Mouse (Mus musculus) liver, embryonic 14.5 days (tissue): ENCODE results near the gene Ywhab. TPM values are rescaled to one million over a fixed set of nuclear protein-coding genes. Genes with fewer than 3 reads are reported as not detected.
A peak's percentile ranks its signal among the peaks of the same experiment; 100 is the strongest.

ENCODE experiments used
- ATAC-seq: fragments of 200-750 bp; cut with Nextera tagmentation; 2 replicates; pipeline ENCODE4 v1.8.0; 2017; ENCODE audit warnings: moderate number of reproducible peaks, mild to moderate bottlenecking, moderate library complexity; ENCODE audit not compliant: insufficient read depth
- DNase-seq, 3 experiments: peaks; one replicate each; pipeline ENCODE4 v3.0.0-alpha.2; 2012 to 2013; ENCODE audit warnings: low read depth in 3 of 3, low spot score in 3 of 3
- H3K27ac ChIP-seq: fragments of 300-500 bp; sonication (generic); 2 replicates; pipeline ENCODE4 v1.5.1; 2014; ENCODE audit warnings: moderate library complexity, mild to moderate bottlenecking, control low read depth, inconsistent platforms
- H3K27me3 ChIP-seq: fragments of 300-500 bp; sonication (generic); 2 replicates; pipeline ENCODE4 v1.6.1; 2014; ENCODE audit warnings: mild to moderate bottlenecking, low read length, moderate library complexity; ENCODE audit not compliant: control insufficient read depth, insufficient read depth
- H3K36me3 ChIP-seq: fragments of 300-500 bp; sonication (generic); replicated peaks from 2 replicates; pipeline ENCODE4 v1.6.1; 2014; ENCODE audit warnings: low read depth; ENCODE audit not compliant: control insufficient read depth, insufficient read depth
- H3K4me1 ChIP-seq, 2 experiments: fragments of 200-500 bp in 1 of 2; fragments of 300-500 bp in 1 of 2; sonication (generic) in 1 of 2; replicated peaks; 2 replicates each; pipeline ENCODE4 v1.6.1; 2012 to 2014; ENCODE audit warnings: antibody characterized with exemption in 1 of 2, inconsistent platforms in 1 of 2, low read length in 1 of 2; ENCODE audit not compliant: control insufficient read depth in 2 of 2, insufficient read depth in 2 of 2
- H3K4me2 ChIP-seq: fragments of 300-500 bp; sonication (generic); 2 replicates; pipeline ENCODE4 v1.6.1; 2014; ENCODE audit warnings: low read depth, mild to moderate bottlenecking, control low read depth, moderate library complexity
- H3K4me3 ChIP-seq, 2 experiments: fragments of 200-500 bp in 1 of 2; fragments of 300-500 bp in 1 of 2; sonication (generic) in 1 of 2; 2 replicates each; pipeline ENCODE4 v1.5.1; 2012 to 2014; ENCODE audit warnings: low read depth in 2 of 2, low read length in 2 of 2, mild to moderate bottlenecking in 2 of 2, control low read depth in 1 of 2, inconsistent platforms in 1 of 2, moderate library complexity in 1 of 2; ENCODE audit not compliant: insufficient read depth in 1 of 2
- H3K9ac ChIP-seq: fragments of 300-500 bp; sonication (generic); replicated peaks from 2 replicates; pipeline ENCODE4 v1.6.1; 2014; ENCODE audit warnings: mild to moderate bottlenecking, control low read depth, moderate library complexity
- H3K9me3 ChIP-seq: fragments of 300-500 bp; sonication (generic); 2 replicates; pipeline ENCODE4 v1.6.1; 2016; ENCODE audit warnings: low read length, mixed read lengths; ENCODE audit not compliant: control insufficient read depth
- CTCF ChIP-seq: IDR thresholded peaks from 2 replicates; pipeline ENCODE4 v1.5.1; 2016; ENCODE audit warnings: antibody characterized with exemption, low read depth, control low read depth
- EP300 ChIP-seq: IDR thresholded peaks from 2 replicates; pipeline ENCODE4 v1.6.1; 2016; ENCODE audit warnings: antibody characterized with exemption, low read depth
- WGBS: fragments of 180-500 bp; shearing (Covaris S2); extraction: QIAGEN DNeasy Blood & Tissue Kit; methylation state at CpG from one replicate; pipeline ENCODE4 v1.1.7; 2014; ENCODE audit not compliant: insufficient replicate concordance; 5-methylcytosine and 5-hydroxymethylcytosine counted together
- polyA plus RNA-seq, 2 experiments: library from polyadenylated mRNA; depleted of rRNA in 1 of 2; stranded (reverse) in 1 of 2; unstranded in 1 of 2; fragments of >200 nt; fragmentation: Nextera tagmentation in 1 of 2; extraction: Ambion mirVana in 1 of 2; gene quantifications; 2 replicates each; pipeline versions ENCODE4 v1.2.1 to v1.2.3; 2012 to 2014

The Ywhab gene
- polyA plus RNA-seq, 2 experiments, result 32.3 to 79.6 TPM

DNA sequence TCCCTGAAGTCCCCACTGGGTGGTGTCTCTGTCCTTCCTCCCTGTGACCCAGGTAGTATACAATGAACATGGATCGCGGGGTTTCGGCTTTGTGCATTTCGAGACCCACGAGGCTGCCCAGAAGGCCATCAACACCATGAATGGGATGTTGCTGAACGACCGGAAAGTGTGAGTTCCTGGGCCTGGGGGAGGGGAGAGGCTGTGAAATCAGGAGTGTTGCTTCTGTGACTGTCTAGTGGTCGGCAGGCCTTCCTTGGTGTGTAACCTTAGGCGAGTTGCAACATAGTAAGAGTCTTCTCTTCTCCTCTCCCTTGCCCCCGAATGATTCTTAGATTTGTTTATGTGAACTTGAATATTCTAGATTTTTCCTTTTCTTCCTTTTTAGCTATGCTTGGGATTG lies 36.4 kb downstream of the Ywhab start:
- Histone ChIP-seq H3K9ac (no peak overlapping the region), H3K27me3 (no peaks in the 10 kb centered on the region), H3K36me3 (no peaks in the 10 kb centered on the region), H3K27ac (no peak overlapping the region), H3K4me2 (no peak overlapping the region), H3K4me3 (no peak overlapping the region), H3K4me1 (no peaks in the 10 kb centered on the region), H3K9me3 (no peaks in the 10 kb centered on the region)
- 51% methylated on average over 10 of the region's 10 CpGs for WGBS
- DNase-seq (no peak), ATAC-seq (no peak)
- TF ChIP-seq CTCF (no peak), EP300 (no peak)

DNA sequence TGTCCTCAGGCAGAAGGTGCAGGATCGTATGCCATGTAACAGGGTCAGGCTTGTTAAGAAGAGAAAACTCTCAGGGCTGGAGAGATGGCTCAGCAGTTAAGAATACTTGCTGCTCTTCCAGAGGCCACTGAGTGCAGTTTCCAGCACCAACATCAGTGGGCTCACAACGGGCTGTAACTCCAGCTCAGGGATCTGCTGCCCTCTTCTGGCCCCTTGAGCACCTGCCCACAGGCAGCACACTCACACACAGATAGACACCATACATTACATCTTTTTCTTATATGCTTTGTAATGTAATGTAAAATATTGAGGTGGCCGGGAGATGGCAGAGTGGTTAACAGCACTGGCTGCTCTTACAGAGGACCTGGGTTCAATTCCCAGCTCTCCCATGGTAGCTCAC lies 38.2 kb downstream of the Ywhab start:
- DNase-seq (no peak), ATAC-seq (no peak)
- Histone ChIP-seq H3K9ac (no peak overlapping the region), H3K4me1 (no peaks in the 10 kb centered on the region), H3K4me3 (no peak overlapping the region), H3K9me3 (no peaks in the 10 kb centered on the region), H3K27me3 (no peaks in the 10 kb centered on the region), H3K4me2 (no peak overlapping the region), H3K27ac (no peak overlapping the region), H3K36me3 (no peaks in the 10 kb centered on the region)
- TF ChIP-seq EP300, result no peak
- peak; percentile 34; the same call in 1 of the 2 replicates for TF ChIP-seq CTCF
- WGBS, result 57% methylated on average over 3 of the region's 3 CpGs

DNA sequence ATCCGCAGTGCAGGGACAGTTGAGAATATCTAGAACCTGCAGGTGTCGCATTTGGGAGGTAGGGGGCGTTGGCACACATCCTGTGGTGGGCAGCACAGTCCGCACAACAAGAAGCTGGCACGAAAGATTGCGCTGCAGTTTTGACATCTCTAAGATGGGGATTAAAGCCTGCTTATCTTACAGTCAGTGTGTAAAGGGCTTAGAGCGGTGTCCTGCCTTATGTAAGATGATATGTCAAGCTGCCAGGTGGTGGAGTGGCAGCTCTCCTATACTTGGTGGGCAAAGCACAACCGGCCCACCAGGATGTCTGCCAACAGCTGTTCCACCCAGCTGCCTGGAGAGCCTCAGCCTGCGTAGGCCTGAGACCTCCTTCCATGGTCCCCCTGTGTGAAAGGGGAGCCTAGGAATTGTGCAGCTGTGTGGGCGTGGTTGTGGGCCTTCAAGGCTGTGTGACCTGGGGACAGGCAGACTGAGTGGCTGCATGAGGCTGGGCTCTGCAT lies 41.8 kb downstream of the Ywhab start:
- DNase-seq (peak in 2 of 3 experiments; percentile 7 to 17), ATAC-seq (peak; percentile 57; the same call in 1 of the 2 replicates)
- H3K9me3 ChIP-seq, result no peaks in the 10 kb centered on the region
- no peaks in the 10 kb centered on the region for H3K27me3 ChIP-seq
- H3K27ac ChIP-seq, result no peak overlapping the region
- WGBS, result 23% methylated on average over 10 of the region's 10 CpGs
- no peaks in the 10 kb centered on the region for H3K36me3 ChIP-seq
- TF ChIP-seq EP300 (peak; percentile 44), CTCF (peak; percentile 54)
- H3K4me1 ChIP-seq, result no peaks in the 10 kb centered on the region
- no peak overlapping the region for H3K4me3 ChIP-seq
- H3K4me2 ChIP-seq, result no peak overlapping the region
- H3K9ac ChIP-seq, result no peak overlapping the region

DNA sequence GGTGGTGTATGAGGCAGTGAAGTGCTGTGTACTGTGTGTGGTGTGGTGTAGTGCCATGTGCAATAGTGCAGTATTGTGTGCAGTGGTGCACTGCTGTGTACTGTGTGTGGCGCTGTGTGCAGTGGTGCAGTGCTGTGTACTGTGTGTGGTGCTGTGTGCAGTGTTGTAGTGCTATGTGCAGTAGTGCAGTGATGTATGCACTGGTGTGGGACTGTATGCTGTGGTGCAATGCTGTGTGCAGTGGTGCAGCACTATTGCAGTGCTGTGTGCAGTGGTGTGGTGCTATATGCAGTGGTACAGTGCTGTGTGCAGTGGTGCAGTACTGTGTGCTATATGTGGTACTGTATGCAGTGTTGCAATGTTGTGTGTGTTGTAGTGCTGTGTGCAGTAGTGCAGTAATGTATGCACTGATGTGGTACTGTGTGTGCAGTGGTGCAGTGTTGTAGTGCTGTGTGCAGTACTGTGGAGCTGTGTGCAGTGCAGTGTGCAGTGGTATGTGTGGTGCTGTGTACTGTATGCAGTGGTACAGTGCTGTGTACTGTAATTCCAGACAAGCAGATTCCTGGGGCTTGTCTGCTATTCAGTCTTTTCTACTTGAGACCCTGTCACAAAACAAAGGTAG lies 43.8 kb downstream of the Ywhab start:
- H3K27ac ChIP-seq, result no peak overlapping the region
- no peaks in the 10 kb centered on the region for H3K36me3 ChIP-seq
- H3K4me2 ChIP-seq, result no peak overlapping the region
- WGBS, result 68% methylated on average over 1 of the region's 1 CpGs
- H3K9ac ChIP-seq, result no peak overlapping the region
- no peaks in the 10 kb centered on the region for H3K4me1 ChIP-seq
- no peak for TF ChIP-seq EP300
- TF ChIP-seq CTCF, result no peak
- H3K9me3 ChIP-seq, result no peaks in the 10 kb centered on the region
- H3K4me3 ChIP-seq, result no peak overlapping the region
- DNase-seq, result no peak
- ATAC-seq, result peak; percentile 26
- H3K27me3 ChIP-seq, result no peaks in the 10 kb centered on the region

DNA sequence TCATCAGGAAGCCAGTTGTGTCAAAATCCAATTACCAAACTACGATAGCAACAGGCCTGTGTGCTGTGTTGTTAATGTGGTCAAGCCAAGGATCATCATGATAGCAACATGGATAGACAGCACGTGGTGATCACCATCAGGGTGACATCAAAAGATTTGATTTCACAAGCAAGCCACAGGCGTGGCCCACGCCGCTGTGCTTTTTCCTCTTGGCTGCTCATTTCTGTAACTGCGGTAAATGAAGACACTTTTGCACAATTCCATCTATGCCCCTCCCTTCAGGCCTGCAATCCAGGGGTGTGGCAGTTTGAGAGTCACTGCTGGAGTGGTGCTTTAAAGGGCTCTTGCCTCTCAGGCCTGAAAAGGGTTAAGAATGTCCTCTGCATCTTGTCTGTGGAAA lies 46.2 kb downstream of the Ywhab start:
- no peak for TF ChIP-seq EP300
- TF ChIP-seq CTCF, result no peak
- H3K4me1 ChIP-seq, result no peaks in the 10 kb centered on the region
- no peak overlapping the region for H3K9ac ChIP-seq
- no peaks in the 10 kb centered on the region for H3K36me3 ChIP-seq
- ATAC-seq (no peak), DNase-seq (peak in 2 of 3 experiments; percentile 7 to 19)
- no peaks in the 10 kb centered on the region for H3K9me3 ChIP-seq
- H3K4me3 ChIP-seq, result no peak overlapping the region
- H3K27me3 ChIP-seq, result no peaks in the 10 kb centered on the region
- H3K4me2 ChIP-seq, result no peak overlapping the region
- no peak overlapping the region for H3K27ac ChIP-seq
- 63% methylated on average over 6 of the region's 6 CpGs for WGBS
